Mouse (Mus musculus): ENCODE data around the gene Zfp146. TPM values are rescaled to one million over a fixed set of nuclear protein-coding genes. Genes with fewer than 3 reads are reported as not detected.

Zfp146 gene
- total RNA-seq (2014; rRNA removed; ENCODE audit: low replicate concordance) (18.6 and 29.7 TPM in 2 replicates), polyA plus RNA-seq (2015; fragmentation: Nextera tagmentation; extraction: Ambion mirVana) (4.4 and 5.7 TPM in 2 replicates)

DNA sequence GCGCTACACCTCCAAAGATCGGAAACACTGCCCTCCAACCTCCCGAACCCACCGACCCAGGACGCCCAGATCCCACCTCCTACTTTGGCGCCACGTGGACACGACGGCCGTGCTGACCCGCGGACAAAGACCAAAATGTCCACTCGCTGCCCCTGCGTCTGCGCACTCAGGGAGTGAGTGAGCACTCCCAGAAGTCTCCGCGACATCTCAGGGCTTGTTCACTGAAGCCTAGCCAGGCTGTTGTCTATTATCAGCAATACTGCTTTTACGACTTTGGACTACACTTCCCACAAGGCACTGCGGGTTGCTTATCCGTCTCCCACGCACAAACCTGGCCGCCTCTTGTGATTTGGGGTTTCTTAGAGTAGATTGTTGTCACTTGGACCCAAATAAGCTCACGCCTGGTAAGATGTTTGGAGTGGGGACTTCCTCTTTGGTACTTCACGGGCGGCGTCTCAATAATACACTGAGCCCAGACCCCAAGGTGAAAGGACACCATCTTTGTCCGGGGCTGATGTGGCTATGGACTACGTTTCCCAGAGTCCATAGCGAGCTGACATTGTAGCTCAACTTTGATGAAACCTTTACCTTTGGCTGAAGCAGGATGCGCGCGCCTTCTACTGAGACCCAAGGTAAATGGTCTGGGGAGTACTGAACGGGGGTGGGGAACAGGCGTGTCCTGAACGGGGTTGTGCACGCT is at the start of gene Zfp146:
Gene Zfp146 (minus strand): TSS at position 168 of the 700 bp plus-strand sequence.
- DNase-seq (ENCODE audit: low spot score) (peak; percentile 98), ATAC-seq (ENCODE audit: insufficient read depth, low read depth) (peak; percentile 96)
- Histone ChIP-seq H3K4me1 (ENCODE audit: control insufficient read depth, insufficient read depth) (peaks cover 19% of the 10 kb centered on the region), H3K4me3 (ENCODE audit: low read depth, low read length) (peak within 1 kb of the TSS; percentile 68), H3K4me2 (ENCODE audit: low read depth, low read length) (peak within 1 kb of the TSS; percentile 84), H3K27ac (ENCODE audit: low read depth) (peak within 1 kb of the TSS; percentile 88), H3K9me3 (replicated peaks; ENCODE audit: control insufficient read depth, low read length) (peaks cover 4% of the 10 kb centered on the region; the same call in 1 of the 2 replicates), H3K36me3 (replicated peaks; ENCODE audit: control insufficient read depth, insufficient read depth, low read length) (no peaks in the 10 kb centered on the region), H3K27me3 (ENCODE audit: control insufficient read depth, insufficient read depth, low read length) (no peaks in the 10 kb centered on the region), H3K9ac (replicated peaks; ENCODE audit: low read depth, low read length) (peak within 1 kb of the TSS; percentile 69)
- under 1% methylated on average over 36 of the region's 36 CpGs for WGBS
- TF ChIP-seq EP300 (IDR thresholded peaks at IDR 0.05; ENCODE audit: low read depth), result no peak; the same call in 1 of the 2 replicates
- no peak for TF ChIP-seq CTCF (IDR thresholded peaks at IDR 0.05; ENCODE audit: low read depth)

DNA sequence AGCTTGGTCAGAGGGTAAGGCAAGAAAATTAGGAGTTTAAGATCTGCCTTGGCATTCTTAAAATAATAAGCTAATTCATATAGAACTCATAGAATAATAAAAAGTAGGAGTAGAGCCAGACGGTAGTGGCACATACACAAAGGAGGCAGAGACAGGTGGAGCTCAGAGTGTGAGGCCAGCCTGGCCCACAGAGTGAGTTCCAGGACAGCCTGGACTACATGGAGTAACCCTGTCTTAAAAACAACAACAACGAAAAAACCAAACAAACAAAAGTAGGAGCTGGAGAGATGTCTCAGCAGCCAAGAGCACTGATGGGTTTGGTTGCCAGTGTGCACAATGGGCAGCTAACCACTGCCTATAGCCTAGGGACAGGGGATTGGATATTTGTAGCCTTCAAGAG is 47.7 kb upstream of the Zfp146 start:
- WGBS, result 70% methylated on average over 2 of the region's 2 CpGs
- no peak overlapping the region for H3K4me2 ChIP-seq (ENCODE audit: low read depth, low read length)

DNA sequence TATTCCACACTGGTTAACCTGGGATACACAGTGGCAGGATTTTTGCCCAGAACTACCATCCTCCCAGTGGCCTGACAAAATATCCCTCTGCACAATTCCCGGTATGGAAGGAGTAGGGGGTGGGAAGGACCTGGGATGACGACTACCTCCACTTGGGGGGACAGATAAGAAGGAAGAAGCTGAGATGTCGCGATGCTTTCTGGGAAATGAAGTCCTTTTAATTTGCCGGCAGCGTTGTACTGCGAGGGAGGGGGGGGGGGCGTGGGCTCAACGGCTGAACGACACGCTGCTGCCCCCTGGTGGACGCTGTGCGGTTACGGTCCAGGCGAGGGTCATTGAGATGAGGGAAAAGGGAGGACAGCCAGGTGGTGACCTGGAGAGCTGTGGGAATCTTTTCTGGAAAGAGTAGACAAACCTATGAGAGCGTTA is 47.2 kb upstream of the Zfp146 start:
- peak; percentile 71 for ATAC-seq (ENCODE audit: insufficient read depth, low read depth)
- TF ChIP-seq CTCF (IDR thresholded peaks at IDR 0.05; ENCODE audit: low read depth) (peak; percentile 98), EP300 (IDR thresholded peaks at IDR 0.05; ENCODE audit: low read depth) (no peak)
- peak overlapping the region; percentile 39; the same call in 1 of the 2 replicates for H3K4me2 ChIP-seq (ENCODE audit: low read depth, low read length)
- H3K9ac ChIP-seq (replicated peaks; ENCODE audit: low read depth, low read length), result no peak overlapping the region
- no peaks in the 10 kb centered on the region for H3K36me3 ChIP-seq (replicated peaks; ENCODE audit: control insufficient read depth, insufficient read depth, low read length)
- H3K27ac ChIP-seq (ENCODE audit: low read depth), result no peak overlapping the region
- WGBS, result under 1% methylated on average over 16 of the region's 16 CpGs
- no peak overlapping the region for H3K4me3 ChIP-seq (ENCODE audit: low read depth, low read length)
- no peaks in the 10 kb centered on the region for H3K9me3 ChIP-seq (replicated peaks; ENCODE audit: control insufficient read depth, low read length)
- H3K27me3 ChIP-seq (ENCODE audit: control insufficient read depth, insufficient read depth, low read length), result no peaks in the 10 kb centered on the region
- peak; percentile 82 for DNase-seq (ENCODE audit: low spot score)
- 0 out of 2 replicates have a peak, but pooled peaks cover 9% of the 10 kb centered on the region for H3K4me1 ChIP-seq (ENCODE audit: control insufficient read depth, insufficient read depth)

More for the DNA sequence above, 47.7 kb upstream of the Zfp146 start:
- DNase-seq (ENCODE audit: low spot score) (no peak), ATAC-seq (ENCODE audit: insufficient read depth, low read depth) (no peak)
- TF ChIP-seq CTCF (IDR thresholded peaks at IDR 0.05; ENCODE audit: low read depth), result no peak
- no peak for TF ChIP-seq EP300 (IDR thresholded peaks at IDR 0.05; ENCODE audit: low read depth)
- no peak overlapping the region for H3K27ac ChIP-seq (ENCODE audit: low read depth)
- H3K4me1 ChIP-seq (ENCODE audit: control insufficient read depth, insufficient read depth), result 0 out of 2 replicates have a peak, but pooled peaks cover 9% of the 10 kb centered on the region
- H3K4me3 ChIP-seq (ENCODE audit: low read depth, low read length), result no peak overlapping the region
- no peaks in the 10 kb centered on the region for H3K27me3 ChIP-seq (ENCODE audit: control insufficient read depth, insufficient read depth, low read length)
- H3K9ac ChIP-seq (replicated peaks; ENCODE audit: low read depth, low read length), result no peak overlapping the region
- H3K36me3 ChIP-seq (replicated peaks; ENCODE audit: control insufficient read depth, insufficient read depth, low read length), result no peaks in the 10 kb centered on the region
- H3K9me3 ChIP-seq (replicated peaks; ENCODE audit: control insufficient read depth, low read length), result no peaks in the 10 kb centered on the region

DNA sequence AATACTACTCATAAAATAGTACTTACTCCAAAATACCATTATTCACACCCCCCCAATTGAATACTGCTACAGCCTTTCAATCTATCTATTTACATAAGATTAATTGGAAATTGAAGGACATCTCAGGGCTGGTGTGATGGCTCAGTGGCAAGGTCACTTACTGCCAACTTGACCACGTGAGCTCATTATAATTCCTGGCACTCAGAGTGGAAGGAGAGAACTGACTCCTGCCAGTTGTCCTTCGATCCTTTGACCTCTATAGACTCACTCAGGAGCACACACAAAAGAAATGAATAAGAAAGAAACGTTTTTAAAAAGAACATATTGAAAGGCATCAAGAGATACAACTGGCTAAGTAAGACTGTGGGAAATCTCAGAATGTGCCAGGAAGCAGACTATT is 46.3 kb upstream of the Zfp146 start:
- no peaks in the 10 kb centered on the region for H3K9me3 ChIP-seq (replicated peaks; ENCODE audit: control insufficient read depth, low read length)
- 0 out of 2 replicates have a peak, but pooled peaks cover 9% of the 10 kb centered on the region for H3K4me1 ChIP-seq (ENCODE audit: control insufficient read depth, insufficient read depth)
- DNase-seq (ENCODE audit: low spot score) (no peak), ATAC-seq (ENCODE audit: insufficient read depth, low read depth) (no peak)
- no peak overlapping the region for H3K27ac ChIP-seq (ENCODE audit: low read depth)
- no peak overlapping the region for H3K9ac ChIP-seq (replicated peaks; ENCODE audit: low read depth, low read length)
- H3K4me3 ChIP-seq (ENCODE audit: low read depth, low read length), result no peak overlapping the region
- 78% methylated on average over 3 of the region's 3 CpGs for WGBS
- H3K4me2 ChIP-seq (ENCODE audit: low read depth, low read length), result no peak overlapping the region
- TF ChIP-seq EP300 (IDR thresholded peaks at IDR 0.05; ENCODE audit: low read depth) (no peak), CTCF (IDR thresholded peaks at IDR 0.05; ENCODE audit: low read depth) (no peak)
- H3K27me3 ChIP-seq (ENCODE audit: control insufficient read depth, insufficient read depth, low read length), result no peaks in the 10 kb centered on the region
- H3K36me3 ChIP-seq (replicated peaks; ENCODE audit: control insufficient read depth, insufficient read depth, low read length), result no peaks in the 10 kb centered on the region

DNA sequence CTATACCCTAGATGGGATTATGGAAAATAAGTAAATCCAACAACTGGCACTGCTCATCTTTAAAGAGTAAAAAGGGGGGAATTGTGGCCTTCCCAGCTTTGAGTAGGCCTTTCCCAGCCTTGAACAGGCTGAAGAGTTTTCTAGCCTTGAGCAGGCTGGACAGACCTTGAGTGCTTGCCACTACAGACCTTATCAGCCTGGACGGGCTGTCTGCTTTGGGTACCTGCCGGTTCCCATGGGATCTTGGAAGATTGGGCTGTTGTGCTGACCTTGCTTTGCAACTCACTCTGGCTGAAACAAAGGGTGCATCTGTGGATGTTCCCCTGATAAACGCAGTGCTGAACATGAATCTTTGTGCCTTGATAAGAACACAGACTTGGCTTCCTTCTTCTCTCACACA is 44.3 kb upstream of the Zfp146 start:
- WGBS, result 68% methylated on average over 3 of the region's 3 CpGs
- Histone ChIP-seq H3K27ac (ENCODE audit: low read depth) (no peak overlapping the region), H3K9me3 (replicated peaks; ENCODE audit: control insufficient read depth, low read length) (no peaks in the 10 kb centered on the region), H3K4me2 (ENCODE audit: low read depth, low read length) (no peak overlapping the region), H3K4me1 (ENCODE audit: control insufficient read depth, insufficient read depth) (no peaks in the 10 kb centered on the region), H3K9ac (replicated peaks; ENCODE audit: low read depth, low read length) (no peak overlapping the region), H3K4me3 (ENCODE audit: low read depth, low read length) (no peak overlapping the region), H3K36me3 (replicated peaks; ENCODE audit: control insufficient read depth, insufficient read depth, low read length) (no peaks in the 10 kb centered on the region), H3K27me3 (ENCODE audit: control insufficient read depth, insufficient read depth, low read length) (no peaks in the 10 kb centered on the region)
- no peak for TF ChIP-seq CTCF (IDR thresholded peaks at IDR 0.05; ENCODE audit: low read depth)
- no peak for DNase-seq (ENCODE audit: low spot score)
- ATAC-seq (ENCODE audit: insufficient read depth, low read depth), result no peak
